Comparison of ENCODE assay signal across 9 mouse cellular contexts in genomic region chr11:73023099-73023498, GRCm38 (mm10). TPM values are rescaled to one million over a fixed set of nuclear protein-coding genes. Genes with fewer than 3 reads are reported as not detected.
DNase-seq lines count a peak whose midpoint lies in the region; ATAC-seq lines count a peak whose summit lies in the region.
"Had no signal": no experiment of that assay in that cellular context is flagged by ENCODE, and none has a peak within 500 bp of the region (broad histone marks: within the 10 kb centered on the region; RNA-seq: fewer than 3 reads in every experiment).

No protein-coding gene starts in this region.

- no peak overlapping the region for H3K4me2 ChIP-seq in hindbrain, embryonic 11.5 days (replicated peaks; ENCODE audit: low read depth, low read length)
- no peak overlapping the region for H3K4me2 ChIP-seq in kidney, embryonic 16.5 days (replicated peaks; ENCODE audit: low read depth, low read length)
- no peak overlapping the region for H3K4me2 ChIP-seq in forebrain, embryonic 15.5 days (replicated peaks)

- H3K9ac ChIP-seq in hindbrain, embryonic 11.5 days (ENCODE audit: low read depth, low read length), result no peak overlapping the region
- H3K9ac ChIP-seq in kidney, embryonic 16.5 days (replicated peaks; ENCODE audit: low read length), result no peak overlapping the region
- H3K9ac ChIP-seq in forebrain, embryonic 15.5 days (replicated peaks), result no peak overlapping the region

- H3K4me1 ChIP-seq in hindbrain, embryonic 11.5 days (replicated peaks; ENCODE audit: control insufficient read depth, insufficient read depth, low read length), result peaks cover 3% of the 10 kb centered on the region; the same call in 1 of the 2 replicates
- H3K4me1 ChIP-seq in kidney, embryonic 16.5 days (ENCODE audit: insufficient read depth, low read length), result peaks cover 23% of the 10 kb centered on the region
- H3K4me1 ChIP-seq in forebrain, embryonic 15.5 days, result peaks cover 14% of the 10 kb centered on the region

- ATAC-seq in hindbrain, embryonic 11.5 days (ENCODE audit: low FRiP score), result no peak
- ATAC-seq in kidney, embryonic 16.5 days (ENCODE audit: low FRiP score, low TSS enrichment), result no peak
- ATAC-seq in forebrain, embryonic 15.5 days (replicated peaks), result no peak

- no peak overlapping the region for H3K27ac ChIP-seq in hindbrain, embryonic 11.5 days (ENCODE audit: low read depth, low read length)
- no peak overlapping the region for H3K27ac ChIP-seq in kidney, embryonic 16.5 days (ENCODE audit: low read length)
- no peak overlapping the region for H3K27ac ChIP-seq in forebrain, embryonic 15.5 days (replicated peaks)

- H3K36me3 ChIP-seq in hindbrain, embryonic 11.5 days (ENCODE audit: control insufficient read depth, insufficient read depth, low read length), result no peaks in the 10 kb centered on the region
- no peaks in the 10 kb centered on the region for H3K36me3 ChIP-seq in kidney, embryonic 16.5 days (ENCODE audit: insufficient read depth, low read length)
- H3K36me3 ChIP-seq in forebrain, embryonic 15.5 days, result peaks cover under 1% of the 10 kb centered on the region; the same call in 1 of the 2 replicates

- intact Hi-C loops in left cerebral cortex, postnatal 4 days (cut with DNase I), result no loop called here
- intact Hi-C loops in heart, postnatal 10 days (cut with DNase I), result no loop called here

- H3K9me3 ChIP-seq in hindbrain, embryonic 11.5 days (ENCODE audit: control insufficient read depth, low read length), result no peaks in the 10 kb centered on the region
- H3K9me3 ChIP-seq in kidney, embryonic 16.5 days (ENCODE audit: low read length), result no peaks in the 10 kb centered on the region
- H3K9me3 ChIP-seq in forebrain, embryonic 15.5 days, result no peaks in the 10 kb centered on the region

- DNase-seq in left cerebral cortex, adult 11 months (ENCODE audit: low spot score), result peak; percentile 77
- DNase-seq in left cerebral cortex, postnatal 4 days, result no peak
- DNase-seq in cerebellum, adult 9-10 months, result peak; percentile 86
- DNase-seq in heart, postnatal 10 days, result peak; percentile 75 to 79
- DNase-seq in lung, postnatal 10 days, result peak; percentile 49
- no peak for DNase-seq in hindbrain, embryonic 11.5 days (ENCODE audit: low spot score)

- H3K4me3 ChIP-seq in hindbrain, embryonic 11.5 days (ENCODE audit: low read depth, low read length), result no peak overlapping the region
- no peak overlapping the region for H3K4me3 ChIP-seq in kidney, embryonic 16.5 days (ENCODE audit: low read length)
- no peak overlapping the region for H3K4me3 ChIP-seq in forebrain, embryonic 15.5 days
- H3K4me3 ChIP-seq: erythroblast, embryonic 14.5 days had no signal

- peaks cover 17% of the 10 kb centered on the region for H3K27me3 ChIP-seq in hindbrain, embryonic 11.5 days (ENCODE audit: control insufficient read depth, insufficient read depth, low read length)
- peaks cover 15% of the 10 kb centered on the region for H3K27me3 ChIP-seq in kidney, embryonic 16.5 days (ENCODE audit: insufficient read depth, low read length)
- H3K27me3 ChIP-seq in forebrain, embryonic 15.5 days, result peaks cover 10% of the 10 kb centered on the region; the same call in 1 of the 2 replicates

- WGBS in hindbrain, embryonic 11.5 days, result 58% methylated on average over 9 of the region's 9 CpGs
- 45% methylated on average over 9 of the region's 9 CpGs for WGBS in kidney, embryonic 16.5 days
- WGBS in forebrain, embryonic 15.5 days, result 48% methylated on average over 9 of the region's 9 CpGs

RNA-seq across cellular contexts. Expression of gene Camkk1, which starts 4.3 kb away (rescaled TPM):
- total RNA-seq in left cerebral cortex, postnatal 4 days (2021), result 10 to 100 TPM; 28.7 to 30.5 TPM
- total RNA-seq in heart, postnatal 10 days (2021), result 1 to 10 TPM; 1.1 to 2.0 TPM
- polyA plus RNA-seq in hindbrain, embryonic 11.5 days (2014; fragmentation: Nextera tagmentation; extraction: Ambion mirVana), result 3.7 and 4.4 TPM in 2 replicates
- 7.4 and 7.7 TPM in 2 replicates for polyA plus RNA-seq in kidney, embryonic 16.5 days (2015; fragmentation: Nextera tagmentation; extraction: Ambion mirVana)
- 19.6 TPM in 2 replicates for polyA plus RNA-seq in forebrain, embryonic 15.5 days (2015; fragmentation: Nextera tagmentation; extraction: Ambion mirVana)

RNA-seq across cellular contexts. Expression of gene P2rx1, which starts 24.2 kb away (rescaled TPM):
- under 1 TPM; 0.28 to 0.50 TPM for total RNA-seq in left cerebral cortex, postnatal 4 days (2021)
- total RNA-seq in heart, postnatal 10 days (2021), result under 1 TPM; 0.72 to 0.98 TPM
- polyA plus RNA-seq in hindbrain, embryonic 11.5 days (2014; fragmentation: Nextera tagmentation; extraction: Ambion mirVana), result 1.4 and 2.4 TPM in 2 replicates
- 1.7 and 3.1 TPM in 2 replicates for polyA plus RNA-seq in kidney, embryonic 16.5 days (2015; fragmentation: Nextera tagmentation; extraction: Ambion mirVana)
- 0.40 and 0.56 TPM in 2 replicates for polyA plus RNA-seq in forebrain, embryonic 15.5 days (2015; fragmentation: Nextera tagmentation; extraction: Ambion mirVana)

RNA-seq across cellular contexts. Expression of gene Ncbp3, which starts 24.5 kb away (rescaled TPM):
- total RNA-seq in left cerebral cortex, postnatal 4 days (2021), result 10 to 100 TPM; 10.4 to 10.7 TPM
- 1 to 10 TPM; 9.0 TPM for total RNA-seq in heart, postnatal 10 days (2021)
- 12.0 and 12.5 TPM in 2 replicates for polyA plus RNA-seq in hindbrain, embryonic 11.5 days (2014; fragmentation: Nextera tagmentation; extraction: Ambion mirVana)
- polyA plus RNA-seq in kidney, embryonic 16.5 days (2015; fragmentation: Nextera tagmentation; extraction: Ambion mirVana), result 11.1 and 12.7 TPM in 2 replicates
- 10.7 and 11.1 TPM in 2 replicates for polyA plus RNA-seq in forebrain, embryonic 15.5 days (2015; fragmentation: Nextera tagmentation; extraction: Ambion mirVana)

Comparison
In these comparisons a context has a peak if more than half of its experiments do, and no peak if none do; other contexts are left out.
1. DNase-seq: peak in left cerebral cortex, adult 11 months (single experiment), cerebellum, adult 9-10 months (single experiment), heart, postnatal 10 days (2 of 2) and lung, postnatal 10 days (single experiment); none in left cerebral cortex, postnatal 4 days (single experiment) and hindbrain, embryonic 11.5 days (single experiment).